ENCODE assay signal across 28 mouse cellular contexts in the genomic region with DNA sequence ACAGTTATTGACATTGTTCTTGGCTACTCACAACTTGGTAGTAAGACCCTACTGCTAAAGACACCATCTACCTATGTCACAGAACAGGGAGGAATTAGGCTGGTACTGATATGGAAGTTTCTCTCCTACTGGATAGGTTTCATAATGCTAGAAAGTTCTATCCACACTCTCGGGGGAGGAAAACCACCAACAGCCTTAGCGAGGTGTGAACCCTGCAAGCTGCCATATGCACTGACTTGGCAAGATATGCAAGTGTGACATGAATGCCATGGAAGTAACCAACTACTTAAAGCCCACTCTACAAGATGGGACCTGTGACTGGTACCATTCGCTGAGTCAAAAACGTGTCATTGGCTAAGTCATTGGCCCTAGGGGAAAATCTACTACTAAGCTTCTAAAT. TPM values are rescaled to one million over a fixed set of nuclear protein-coding genes. Genes with fewer than 3 reads are reported as not detected.
"Had no signal": no experiment of that assay in that cellular context is flagged by ENCODE, and none has a peak within 500 bp of the region (broad histone marks: within the 10 kb centered on the region; RNA-seq: fewer than 3 reads in every experiment).

No protein-coding gene starts in this region.

- H3K4me3 ChIP-seq: embryonic facial prominence, embryonic 10.5 days; embryonic facial prominence, embryonic 12.5 days; embryonic facial prominence, embryonic 13.5 days; embryonic facial prominence, embryonic 15.5 days; erythroblast, embryonic 14.5 days; forebrain, embryonic 10.5 days; forebrain, embryonic 12.5 days; forebrain, embryonic 13.5 days; forebrain, embryonic 15.5 days; gastrocnemius, adult 2 months; heart, adult 2 months had no signal

- H3K4me1 ChIP-seq: embryonic facial prominence, embryonic 10.5 days; embryonic facial prominence, embryonic 12.5 days; embryonic facial prominence, embryonic 13.5 days; embryonic facial prominence, embryonic 15.5 days; forebrain, embryonic 10.5 days; forebrain, embryonic 12.5 days; forebrain, embryonic 13.5 days; forebrain, embryonic 15.5 days had no signal

- H3K27me3 ChIP-seq: embryonic facial prominence, embryonic 12.5 days; embryonic facial prominence, embryonic 13.5 days; embryonic facial prominence, embryonic 15.5 days; forebrain, embryonic 12.5 days; forebrain, embryonic 13.5 days; forebrain, embryonic 15.5 days had no signal

- H3K9ac ChIP-seq: embryonic facial prominence, embryonic 12.5 days; embryonic facial prominence, embryonic 13.5 days; embryonic facial prominence, embryonic 15.5 days; forebrain, embryonic 12.5 days; forebrain, embryonic 13.5 days; forebrain, embryonic 15.5 days; forebrain, postnatal 0 days had no signal

- H3K27ac ChIP-seq: embryonic facial prominence, embryonic 10.5 days; embryonic facial prominence, embryonic 12.5 days; embryonic facial prominence, embryonic 13.5 days; embryonic facial prominence, embryonic 15.5 days; forebrain, embryonic 10.5 days; forebrain, embryonic 12.5 days; forebrain, embryonic 13.5 days; forebrain, embryonic 15.5 days; gastrocnemius, adult 2 months; heart, adult 2 months had no signal

- H3K36me3 ChIP-seq: forebrain, embryonic 15.5 days had no signal

- DNase-seq: cerebellum, adult 8-10 months; cerebellum, adult 9-10 months; cerebellum, adult 9-11 months; cerebellum, postnatal 10 days; cerebellum, postnatal 14 days; cerebellum, postnatal 25 days; cerebellum, postnatal 36 days; embryo, embryonic 11 days; forebrain, postnatal 0 days; gastrocnemius, adult 2 months; gastrocnemius, postnatal 10 days; gastrocnemius, postnatal 14 days; gastrocnemius, postnatal 25 days; gastrocnemius, postnatal 36 days; heart, adult 18-20 months; heart, adult 2 months had no signal

- H3K4me2 ChIP-seq: embryonic facial prominence, embryonic 12.5 days; embryonic facial prominence, embryonic 13.5 days; embryonic facial prominence, embryonic 15.5 days; forebrain, embryonic 12.5 days; forebrain, embryonic 13.5 days; forebrain, embryonic 15.5 days had no signal

- ATAC-seq: forebrain, embryonic 13.5 days; forebrain, embryonic 14.5 days; forebrain, embryonic 15.5 days; forebrain, embryonic 16.5 days; forebrain, postnatal 0 days had no signal

- H3K9me3 ChIP-seq: embryonic facial prominence, embryonic 10.5 days; embryonic facial prominence, embryonic 12.5 days; embryonic facial prominence, embryonic 13.5 days; embryonic facial prominence, embryonic 15.5 days; forebrain, embryonic 10.5 days; forebrain, embryonic 12.5 days; forebrain, embryonic 13.5 days; forebrain, embryonic 15.5 days had no signal

RNA-seq across cellular contexts. Expression of a gene that starts 29.8 kb away (rescaled TPM):
- polyA plus RNA-seq: erythroblast, embryonic 14.5 days; gonadal fat pad, adult 2 months; heart, adult 2 months had no signal
